Mouse (Mus musculus): Measurements from ENCODE around the gene Lef1. TPM values are rescaled to one million over a fixed set of nuclear protein-coding genes. Genes with fewer than 3 reads are reported as not detected.

Gene Lef1
- 6.1 to 11.4 TPM (median 8.1 TPM) in 4 replicates for total RNA-seq (2023; ENCODE audit: inconsistent age)

DNA sequence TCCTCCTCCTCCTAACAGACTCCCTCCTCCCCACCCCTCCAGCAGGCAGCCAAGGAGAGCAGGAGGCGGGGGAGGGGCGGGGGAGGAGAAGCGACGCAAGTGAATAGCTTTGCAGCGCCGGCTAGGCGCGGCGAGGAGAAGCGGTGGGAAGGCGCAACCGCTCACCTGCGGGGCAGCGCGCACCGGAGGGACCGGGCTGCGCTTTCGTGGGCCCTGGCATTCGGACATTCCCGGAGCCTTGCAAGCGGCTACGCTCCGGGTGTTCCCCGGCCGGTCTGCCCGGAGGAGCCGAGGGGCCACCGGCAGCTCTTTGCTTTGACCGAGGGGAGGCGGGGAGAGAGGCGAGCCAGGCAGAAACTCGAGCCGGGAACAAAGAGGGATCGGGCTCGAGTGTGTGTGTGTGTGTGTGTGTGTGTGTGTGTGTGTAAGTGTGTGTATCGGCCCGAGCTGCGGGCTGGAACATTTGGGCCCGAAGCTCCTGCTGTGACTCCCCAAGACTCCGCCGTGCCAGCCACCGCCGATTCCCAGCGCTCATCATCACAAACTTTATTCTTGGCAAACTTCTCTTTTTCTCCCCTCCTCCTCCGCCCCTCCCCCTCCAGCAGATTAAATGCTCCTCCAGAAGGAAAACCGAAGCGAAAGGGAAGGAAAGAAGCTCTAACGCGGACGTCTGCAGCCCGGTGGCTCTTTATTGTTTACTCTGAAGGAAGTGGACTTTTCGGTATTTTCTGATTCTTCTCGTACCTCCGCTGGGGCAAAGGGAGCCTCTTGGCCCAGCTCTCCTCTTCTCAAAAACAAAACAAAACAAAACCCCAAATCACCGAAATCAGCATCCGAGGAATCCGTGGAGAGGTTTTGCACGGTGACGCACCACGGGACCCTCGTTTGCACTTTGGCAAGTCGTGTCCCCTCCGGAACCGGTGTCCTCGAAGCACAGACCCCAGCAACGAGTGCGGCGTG, at the start of gene Lef1:
Lef1 (plus strand) TSS at position 281 of the 960 bp plus-strand sequence.

DNA sequence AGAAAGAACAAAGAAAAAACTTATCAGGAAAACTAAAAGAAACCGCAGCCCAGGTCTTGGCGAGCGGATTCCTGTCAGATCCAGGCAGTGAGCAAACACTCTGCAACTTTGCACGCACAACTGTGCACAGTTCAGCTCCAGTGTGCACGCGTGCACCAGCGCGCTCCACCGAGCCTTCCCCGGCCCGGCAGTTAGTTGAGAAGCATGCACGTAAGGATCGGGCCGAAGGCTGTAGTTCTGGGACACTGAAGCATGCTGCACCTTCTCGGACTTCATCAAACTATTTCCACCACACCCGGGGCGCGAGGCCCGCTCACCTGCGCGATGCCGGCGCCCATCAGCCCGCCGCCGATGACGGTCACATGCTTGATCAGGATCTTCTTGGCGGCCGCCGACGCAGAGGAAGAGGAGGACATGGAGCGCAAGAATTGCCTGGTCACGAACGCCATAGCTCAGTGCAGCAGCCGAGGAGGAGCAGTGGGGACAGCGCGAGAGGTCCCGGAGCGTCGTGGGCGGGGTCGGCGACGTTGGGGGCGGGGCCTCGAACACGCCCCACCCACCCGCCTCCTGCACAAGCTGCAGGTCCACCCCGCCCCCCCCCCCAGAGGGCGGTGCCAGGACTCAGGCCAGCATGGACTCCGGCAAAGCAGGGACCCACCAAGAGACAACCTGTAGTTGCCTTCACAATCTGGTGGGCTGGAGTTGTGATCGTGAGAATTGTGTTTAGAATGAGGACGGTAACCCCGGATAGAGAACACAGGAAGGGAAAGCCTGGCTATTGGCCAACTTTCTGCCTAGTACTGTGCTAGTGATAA, 161.5 kb downstream of the Lef1 start, which contains the start of gene Hadh:
Hadh (minus strand) TSS at position 543 of the 815 bp plus-strand sequence.

Other genes starting within 250 kb of the Lef1 start
- 18.2 to 22.4 TPM (median 21.6 TPM) in 4 replicates for gene Hadh, start 161.6 kb downstream of the Lef1 start, total RNA-seq (2023; ENCODE audit: inconsistent age)
- 0.54 to 1.9 TPM (median 1.0 TPM) in 4 replicates for gene Cyp2u1, start 192.8 kb downstream of the Lef1 start, total RNA-seq (2023; ENCODE audit: inconsistent age)